Mouse (Mus musculus): ENCODE data around the gene Gm2004. TPM values are rescaled to one million over a fixed set of nuclear protein-coding genes. Genes with fewer than 3 reads are reported as not detected.
"Not testable (repeated sequence)": the region's sequence is repeated elsewhere in the genome, so short reads cannot be mapped to it uniquely, and the experiment has no call there.

Gene Gm2004
- not detected in 2 replicates for total RNA-seq (2015; ENCODE audit: low replicate concordance)
- 0.09 TPM in 1 of 2 replicates, not detected in the other for total RNA-seq (2017; ENCODE audit: low replicate concordance)

DNA sequence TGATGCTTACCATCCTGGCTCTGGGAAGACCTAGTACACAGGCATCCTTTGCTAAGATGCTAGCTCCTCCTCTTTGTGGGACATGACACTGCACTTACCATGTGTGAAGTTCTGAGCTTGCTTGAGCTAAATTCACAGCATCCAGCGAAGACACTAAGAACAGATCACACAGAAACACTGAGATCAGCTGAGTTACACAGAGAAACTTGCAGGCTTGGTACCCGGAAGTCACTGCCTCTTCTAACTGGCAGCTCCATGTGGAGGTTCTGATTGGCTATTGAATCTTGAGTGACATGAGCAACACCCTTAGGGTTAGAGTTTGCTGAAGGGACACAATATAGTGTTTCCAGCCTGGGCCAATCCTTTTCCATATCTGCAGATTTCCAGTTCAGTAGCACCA, at the start of gene Gm2004:
Gene Gm2004 (minus strand): TSS at position 101 of the 400 bp plus-strand sequence.
- not testable (repeated sequence) for ATAC-seq (replicated peaks; ENCODE audit: low FRiP score, poor library complexity, severe bottlenecking)

Other genes starting within 250 kb of the Gm2004 start
- 1.5 and 2.1 TPM in 2 replicates for gene Zfp966, start 218.7 kb downstream of the Gm2004 start, total RNA-seq (2015; ENCODE audit: low replicate concordance)
- 1.3 and 3.2 TPM in 2 replicates for gene Zfp966, start 218.7 kb downstream of the Gm2004 start, total RNA-seq (2017; ENCODE audit: low replicate concordance)
- 0.58 and 2.1 TPM in 2 replicates for gene Gm2026, start 184.5 kb downstream of the Gm2004 start, total RNA-seq (2015; ENCODE audit: low replicate concordance)
- gene Gm2026, start 184.5 kb downstream of the Gm2004 start, total RNA-seq (2017; ENCODE audit: low replicate concordance), result not detected in 2 replicates
- 0.42 and 2.1 TPM in 2 replicates for gene 2210418O10Rik, start 76.7 kb upstream of the Gm2004 start, total RNA-seq (2015; ENCODE audit: low replicate concordance)
- gene 2210418O10Rik, start 76.7 kb upstream of the Gm2004 start, total RNA-seq (2017; ENCODE audit: low replicate concordance), result 2.1 and 3.0 TPM in 2 replicates
- gene Gm11009, start 169.7 kb upstream of the Gm2004 start, total RNA-seq (2015; ENCODE audit: low replicate concordance), result not detected in 2 replicates
- gene Gm11009, start 169.7 kb upstream of the Gm2004 start, total RNA-seq (2017; ENCODE audit: low replicate concordance), result not detected in 2 replicates